Mouse (Mus musculus): ENCODE measurements around the gene Cacna1c. TPM values are rescaled to one million over a fixed set of nuclear protein-coding genes. Genes with fewer than 3 reads are reported as not detected.

Cacna1c gene
- total RNA-seq, 1 experiment, result 0.98 TPM

DNA sequence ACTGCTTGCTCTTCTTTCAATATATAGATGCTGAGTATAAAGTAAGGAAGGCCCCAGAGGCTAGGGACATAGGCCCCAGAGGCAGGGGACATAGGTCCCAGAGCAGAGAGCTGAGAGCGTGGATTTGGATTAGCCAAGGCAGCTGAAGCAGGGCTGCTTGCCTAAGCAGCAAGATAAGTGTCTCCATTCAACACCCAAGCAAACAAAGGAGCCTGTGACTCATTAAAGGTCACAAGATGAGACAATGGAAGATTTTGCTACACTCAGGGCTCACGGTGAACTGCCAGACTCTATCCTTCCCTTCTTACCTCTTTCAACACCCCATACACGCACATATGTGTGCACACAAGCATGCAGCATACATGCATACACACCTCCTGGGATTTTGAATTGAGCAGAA lies 137.3 kb downstream of the Cacna1c start:
- Histone ChIP-seq H3K9ac (ENCODE audit: insufficient read depth, low read depth, low read length, poor library complexity, severe bottlenecking) (no peak overlapping the region), H3K4me3 (ENCODE audit: insufficient read depth in 1 of 2, low read depth in 1 of 2, low read length in 2 of 2, poor library complexity in 1 of 2, severe bottlenecking in 1 of 2) (no peak overlapping the region), H3K36me3 (ENCODE audit: control insufficient read depth, insufficient read depth, low read length, poor library complexity, severe bottlenecking) (no peaks in the 10 kb centered on the region), H3K4me1 (ENCODE audit: control insufficient read depth in 2 of 2, insufficient read depth in 2 of 2, low read length in 2 of 2, poor library complexity in 1 of 2) (no peaks in the 10 kb centered on the region), H3K9me3 (ENCODE audit: control insufficient read depth, insufficient read depth, low read depth, low read length) (no peaks in the 10 kb centered on the region), H3K27ac (ENCODE audit: insufficient read depth, low read depth, low read length, poor library complexity, severe bottlenecking) (no peak overlapping the region)
- in situ Hi-C loops (cut with MboI; ENCODE audit: low sequenced_read_pairs in 2 of 2, unreplicated experiment in 2 of 2), result no loop called here
- DNase-seq (ENCODE audit: low read depth, low spot score), result no peak
- TF ChIP-seq HCFC1 (IDR thresholded peaks at IDR 0.05; ENCODE audit: borderline replicate concordance, insufficient read depth, low read length) (no peak), MAFK (IDR thresholded peaks at IDR 0.05; ENCODE audit: insufficient read depth, low read depth, low read length) (no peak), ZNF384 (IDR thresholded peaks at IDR 0.05; ENCODE audit: low read depth, low read length) (no peak), CHD2 (IDR thresholded peaks at IDR 0.05; ENCODE audit: low read depth, low read length) (no peak), ZC3H11A (IDR thresholded peaks at IDR 0.05; ENCODE audit: borderline replicate concordance, low read depth, low read length) (no peak)

DNA sequence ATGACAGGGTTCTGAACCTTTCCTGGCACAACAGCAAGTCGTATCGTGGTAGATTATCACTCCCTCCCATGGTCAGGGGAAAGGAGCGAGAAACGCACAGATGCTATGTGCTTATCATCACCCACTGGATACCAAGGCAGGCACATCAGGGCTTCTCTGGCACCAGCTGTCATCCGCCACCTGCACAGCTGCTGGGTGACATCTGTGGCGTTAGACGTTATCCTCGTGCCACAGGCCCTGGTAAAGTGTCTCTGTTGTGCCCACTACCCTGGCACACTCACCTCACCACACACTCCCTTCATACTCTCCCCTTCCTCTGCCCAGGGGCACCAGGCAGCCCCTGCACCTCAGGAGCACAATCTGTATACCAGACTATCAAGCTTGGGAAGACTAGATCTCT lies 137.8 kb downstream of the Cacna1c start:
- Histone ChIP-seq H3K4me1 (ENCODE audit: control insufficient read depth in 2 of 2, insufficient read depth in 2 of 2, low read length in 2 of 2, poor library complexity in 1 of 2) (no peaks in the 10 kb centered on the region), H3K9ac (ENCODE audit: insufficient read depth, low read depth, low read length, poor library complexity, severe bottlenecking) (no peak overlapping the region), H3K27ac (ENCODE audit: insufficient read depth, low read depth, low read length, poor library complexity, severe bottlenecking) (no peak overlapping the region), H3K36me3 (ENCODE audit: control insufficient read depth, insufficient read depth, low read length, poor library complexity, severe bottlenecking) (no peaks in the 10 kb centered on the region), H3K9me3 (ENCODE audit: control insufficient read depth, insufficient read depth, low read depth, low read length) (no peaks in the 10 kb centered on the region), H3K4me3 (ENCODE audit: insufficient read depth in 1 of 2, low read depth in 1 of 2, low read length in 2 of 2, poor library complexity in 1 of 2, severe bottlenecking in 1 of 2) (no peak overlapping the region)
- no peak for DNase-seq (ENCODE audit: low read depth, low spot score)
- TF ChIP-seq ZNF384 (IDR thresholded peaks at IDR 0.05; ENCODE audit: low read depth, low read length) (no peak), CHD2 (IDR thresholded peaks at IDR 0.05; ENCODE audit: low read depth, low read length) (no peak)
- in situ Hi-C loops (cut with MboI; ENCODE audit: low sequenced_read_pairs in 2 of 2, unreplicated experiment in 2 of 2), result no loop called here

DNA sequence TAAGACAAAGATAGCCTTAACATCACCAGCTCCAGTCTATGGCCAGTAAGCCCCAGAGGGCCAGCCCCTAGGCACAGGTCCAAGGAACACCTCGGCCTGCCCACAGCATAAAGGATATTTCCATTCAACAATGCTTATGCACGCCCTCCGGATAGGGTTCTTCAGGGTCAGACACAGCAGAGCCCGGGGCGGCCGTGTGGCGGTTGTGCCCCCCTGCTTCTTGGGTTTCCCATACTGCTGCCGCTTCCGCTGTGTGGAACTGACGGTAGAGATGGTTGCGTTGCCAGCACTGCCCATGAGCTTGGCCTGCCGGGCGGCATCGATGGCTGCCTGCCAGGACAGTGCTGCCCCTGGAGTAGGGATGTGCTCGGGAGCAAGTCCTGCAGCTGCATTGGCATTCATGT lies 139.1 kb downstream of the Cacna1c start:
- H3K4me1 ChIP-seq (ENCODE audit: control insufficient read depth in 2 of 2, insufficient read depth in 2 of 2, low read length in 2 of 2, poor library complexity in 1 of 2), result no peaks in the 10 kb centered on the region
- H3K9ac ChIP-seq (ENCODE audit: insufficient read depth, low read depth, low read length, poor library complexity, severe bottlenecking), result no peak overlapping the region
- TF ChIP-seq CHD2 (IDR thresholded peaks at IDR 0.05; ENCODE audit: low read depth, low read length), result no peak
- no peak for TF ChIP-seq MAFK (IDR thresholded peaks at IDR 0.05; ENCODE audit: insufficient read depth, low read depth, low read length)
- no peak for TF ChIP-seq HCFC1 (IDR thresholded peaks at IDR 0.05; ENCODE audit: borderline replicate concordance, insufficient read depth, low read length)
- DNase-seq (ENCODE audit: low read depth, low spot score), result no peak
- H3K36me3 ChIP-seq (ENCODE audit: control insufficient read depth, insufficient read depth, low read length, poor library complexity, severe bottlenecking), result no peaks in the 10 kb centered on the region
- in situ Hi-C loops (cut with MboI; ENCODE audit: low sequenced_read_pairs in 2 of 2, unreplicated experiment in 2 of 2), result no loop called here
- no peak overlapping the region for H3K27ac ChIP-seq (ENCODE audit: insufficient read depth, low read depth, low read length, poor library complexity, severe bottlenecking)
- H3K9me3 ChIP-seq (ENCODE audit: control insufficient read depth, insufficient read depth, low read depth, low read length), result no peaks in the 10 kb centered on the region
- H3K4me3 ChIP-seq (ENCODE audit: insufficient read depth in 1 of 2, low read depth in 1 of 2, low read length in 2 of 2, poor library complexity in 1 of 2, severe bottlenecking in 1 of 2), result no peak overlapping the region

DNA sequence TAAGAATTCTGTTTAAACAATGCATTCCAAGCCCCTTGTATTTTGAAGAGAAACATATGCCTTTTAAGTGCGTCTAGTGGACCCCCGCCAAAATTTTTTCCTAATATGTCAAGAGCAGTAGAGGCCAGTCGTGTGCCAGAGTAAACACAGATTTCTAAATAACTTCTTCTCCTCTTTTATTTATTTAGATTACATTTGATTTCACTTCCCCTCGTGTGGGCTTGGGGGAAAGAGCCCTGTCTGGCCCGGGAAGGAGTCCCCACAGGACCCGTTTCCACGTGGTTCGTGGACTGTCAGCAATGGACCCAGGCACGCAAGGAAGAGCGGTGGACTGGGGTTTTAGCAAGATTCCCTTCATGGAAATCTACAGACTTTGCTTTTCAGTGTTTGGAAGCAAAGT lies 143.4 kb downstream of the Cacna1c start:
- no peak overlapping the region for H3K4me3 ChIP-seq (ENCODE audit: insufficient read depth in 1 of 2, low read depth in 1 of 2, low read length in 2 of 2, poor library complexity in 1 of 2, severe bottlenecking in 1 of 2)
- DNase-seq (ENCODE audit: low read depth, low spot score), result no peak
- H3K36me3 ChIP-seq (ENCODE audit: control insufficient read depth, insufficient read depth, low read length, poor library complexity, severe bottlenecking), result no peaks in the 10 kb centered on the region
- H3K27ac ChIP-seq (ENCODE audit: insufficient read depth, low read depth, low read length, poor library complexity, severe bottlenecking), result no peak overlapping the region
- in situ Hi-C loops (cut with MboI; ENCODE audit: low sequenced_read_pairs in 2 of 2, unreplicated experiment in 2 of 2), result no loop called here
- TF ChIP-seq HCFC1 (IDR thresholded peaks at IDR 0.05; ENCODE audit: borderline replicate concordance, insufficient read depth, low read length), result no peak
- no peak for TF ChIP-seq ZC3H11A (IDR thresholded peaks at IDR 0.05; ENCODE audit: borderline replicate concordance, low read depth, low read length)
- TF ChIP-seq MAFK (IDR thresholded peaks at IDR 0.05; ENCODE audit: insufficient read depth, low read depth, low read length), result no peak
- TF ChIP-seq ZNF384 (IDR thresholded peaks at IDR 0.05; ENCODE audit: low read depth, low read length), result no peak
- no peak for TF ChIP-seq CHD2 (IDR thresholded peaks at IDR 0.05; ENCODE audit: low read depth, low read length)
- no peaks in the 10 kb centered on the region for H3K4me1 ChIP-seq (ENCODE audit: control insufficient read depth in 2 of 2, insufficient read depth in 2 of 2, low read length in 2 of 2, poor library complexity in 1 of 2)
- no peaks in the 10 kb centered on the region for H3K9me3 ChIP-seq (ENCODE audit: control insufficient read depth, insufficient read depth, low read depth, low read length)
- H3K9ac ChIP-seq (ENCODE audit: insufficient read depth, low read depth, low read length, poor library complexity, severe bottlenecking), result no peak overlapping the region

DNA sequence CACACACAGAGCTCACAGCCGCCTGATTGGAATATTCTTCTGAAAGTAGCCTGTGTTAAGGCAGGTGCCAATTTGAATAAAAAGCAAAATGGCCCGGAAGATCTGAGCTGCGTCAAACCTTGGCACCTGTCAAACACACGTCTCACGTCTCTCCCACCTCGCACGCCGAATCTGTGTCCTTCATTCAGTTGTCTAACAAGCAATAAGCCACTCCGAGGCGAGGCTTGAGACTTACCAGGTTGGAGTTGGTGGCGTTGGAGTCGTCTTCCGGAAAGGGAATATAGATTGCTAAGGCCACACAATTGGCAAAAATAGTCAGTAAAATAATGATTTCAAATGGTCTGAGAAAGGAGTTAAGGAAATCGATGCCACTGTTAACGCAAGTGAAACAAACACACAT lies 143.9 kb downstream of the Cacna1c start:
- in situ Hi-C loops (cut with MboI; ENCODE audit: low sequenced_read_pairs in 2 of 2, unreplicated experiment in 2 of 2), result no loop called here
- TF ChIP-seq ZNF384 (IDR thresholded peaks at IDR 0.05; ENCODE audit: low read depth, low read length), result no peak
- no peak for DNase-seq (ENCODE audit: low read depth, low spot score)
- H3K4me3 ChIP-seq (ENCODE audit: insufficient read depth in 1 of 2, low read depth in 1 of 2, low read length in 2 of 2, poor library complexity in 1 of 2, severe bottlenecking in 1 of 2), result no peak overlapping the region
- H3K9ac ChIP-seq (ENCODE audit: insufficient read depth, low read depth, low read length, poor library complexity, severe bottlenecking), result no peak overlapping the region
- H3K9me3 ChIP-seq (ENCODE audit: control insufficient read depth, insufficient read depth, low read depth, low read length), result no peaks in the 10 kb centered on the region
- H3K36me3 ChIP-seq (ENCODE audit: control insufficient read depth, insufficient read depth, low read length, poor library complexity, severe bottlenecking), result no peaks in the 10 kb centered on the region
- H3K27ac ChIP-seq (ENCODE audit: insufficient read depth, low read depth, low read length, poor library complexity, severe bottlenecking), result no peak overlapping the region
- no peaks in the 10 kb centered on the region for H3K4me1 ChIP-seq (ENCODE audit: control insufficient read depth in 2 of 2, insufficient read depth in 2 of 2, low read length in 2 of 2, poor library complexity in 1 of 2)
